Mouse (Mus musculus) cortical plate, adult 2 months (tissue): Measurements from ENCODE around the gene Ier2. TPM values are rescaled to one million over a fixed set of nuclear protein-coding genes. Genes with fewer than 3 reads are reported as not detected.
A peak's percentile ranks its signal among the peaks of the same experiment; 100 is the strongest.

Experiments used
- H3K27ac ChIP-seq: fragments of 200-500 bp; 2 replicates; pipeline ENCODE4 v1.5.1; 2012; ENCODE audit warnings: low read length, control low read depth, inconsistent platforms; ENCODE audit not compliant: insufficient read depth
- H3K4me1 ChIP-seq: fragments of 200-500 bp; 2 replicates; pipeline ENCODE4 v1.6.1; 2011; ENCODE audit warnings: low read length; ENCODE audit not compliant: control insufficient read depth, insufficient read depth
- H3K4me3 ChIP-seq: fragments of 200-500 bp; 2 replicates; pipeline ENCODE4 v1.5.1; 2011; ENCODE audit warnings: mild to moderate bottlenecking, low read length, control low read depth; ENCODE audit not compliant: insufficient read depth
- CTCF ChIP-seq: fragments of 200-500 bp; IDR thresholded peaks from 2 replicates; pipeline ENCODE4 v1.5.1; 2011; ENCODE audit warnings: mild to moderate bottlenecking, control low read depth, low read length; ENCODE audit not compliant: insufficient read depth; ENCODE audit errors: extremely low read depth
- POLR2A ChIP-seq: fragments of 200-500 bp; IDR thresholded peaks from 2 replicates; pipeline ENCODE4 v1.6.1; 2011; ENCODE audit warnings: mild to moderate bottlenecking, low read length, control low read depth; ENCODE audit not compliant: insufficient read depth; ENCODE audit errors: extremely low read depth
- polyA plus RNA-seq: library from polyadenylated mRNA; depleted of rRNA; stranded (reverse); fragments of >200 nt; gene quantifications from 2 replicates; pipeline ENCODE4 v1.2.3, GENCODE M21; 2012

Gene Ier2
- polyA plus RNA-seq, 1 experiment = 13.4 TPM

GRCm38 (mm10) chr8:84698929-84699401 is 36.3 kb upstream of the Ier2 start:
- Histone ChIP-seq H3K4me3 (no peak overlapping the region), H3K27ac (0 out of 2 replicates have a peak overlapping the region, but pooled peaks have one; percentile 2), H3K4me1 (no peaks in the 10 kb centered on the region)
- TF ChIP-seq CTCF = no peak
- TF ChIP-seq POLR2A = no peak

- H3K4me1 ChIP-seq = no peaks in the 10 kb centered on the region
- no peak overlapping the region for H3K27ac ChIP-seq
- TF ChIP-seq POLR2A = no peak
- no peak overlapping the region for H3K4me3 ChIP-seq
Observed at GRCm38 (mm10) chr8:84698288-84698687, 35.6 kb upstream of the Ier2 start.

GRCm38 (mm10) chr8:84697166-84698130 is 34.8 kb upstream of the Ier2 start:
- Histone ChIP-seq H3K4me3 (no peak overlapping the region), H3K4me1 (no peaks in the 10 kb centered on the region), H3K27ac (no peak overlapping the region)
- TF ChIP-seq CTCF (peak; percentile 52), POLR2A (no peak)

- Histone ChIP-seq H3K27ac (no peak overlapping the region), H3K4me3 (no peak overlapping the region), H3K4me1 (no peaks in the 10 kb centered on the region)
- no peak for TF ChIP-seq POLR2A
- TF ChIP-seq CTCF = no peak
Observed at GRCm38 (mm10) chr8:84695140-84695539, 32.5 kb upstream of the Ier2 start.

GRCm38 (mm10) chr8:84693332-84693731 is 30.7 kb upstream of the Ier2 start:
- no peak for TF ChIP-seq POLR2A
- no peak for TF ChIP-seq CTCF
- no peak overlapping the region for H3K4me3 ChIP-seq
- H3K27ac ChIP-seq = no peak overlapping the region
- H3K4me1 ChIP-seq = no peaks in the 10 kb centered on the region

GRCm38 (mm10) chr8:84689091-84689915 is 26.7 kb upstream of the Ier2 start:
- Histone ChIP-seq H3K4me3 (peak overlapping the region; percentile 60), H3K4me1 (peaks cover 12% of the 10 kb centered on the region), H3K27ac (no peak overlapping the region)
- TF ChIP-seq POLR2A (peak; percentile 35; the same call in 1 of the 2 replicates), CTCF (no peak)

- peak within 1 kb of the TSS; percentile 80 for H3K27ac ChIP-seq
- peaks cover 15% of the 10 kb centered on the region for H3K4me1 ChIP-seq
- H3K4me3 ChIP-seq = peak within 1 kb of the TSS; percentile 74
- TF ChIP-seq CTCF (no peak), POLR2A (no peak)
Observed at GRCm38 (mm10) chr8:84687705-84688100, 25.1 kb upstream of the Ier2 start, which contains the start of gene Nacc1. Gene Nacc1, minus strand, starts transcription at chr8:84687862.

- H3K4me3 ChIP-seq = peak overlapping the region; percentile 74
- peaks cover 18% of the 10 kb centered on the region for H3K4me1 ChIP-seq
- TF ChIP-seq POLR2A (no peak), CTCF (no peak)
- H3K27ac ChIP-seq = peak overlapping the region; percentile 80; the same call in 1 of the 2 replicates
Observed at GRCm38 (mm10) chr8:84687003-84687704, 24.5 kb upstream of the Ier2 start.

GRCm38 (mm10) chr8:84686191-84687002 is 23.7 kb upstream of the Ier2 start, which contains the start of gene Trmt1:
Gene Trmt1, plus strand, starts transcription at chr8:84686307.
- H3K27ac ChIP-seq = peak within 1 kb of the TSS; percentile 39; the same call in 1 of the 2 replicates
- peaks cover 19% of the 10 kb centered on the region for H3K4me1 ChIP-seq
- peak within 1 kb of the TSS; percentile 74 for H3K4me3 ChIP-seq
- TF ChIP-seq CTCF = no peak
- no peak for TF ChIP-seq POLR2A
